Mouse (Mus musculus): ENCODE data around the gene Nucb1. TPM values are rescaled to one million over a fixed set of nuclear protein-coding genes. Genes with fewer than 3 reads are reported as not detected.

Nucb1 gene
- polyA plus RNA-seq, 1 experiment from 2014 or later = 90.5 TPM

- ATAC-seq (ENCODE audit: low FRiP score) = no peak
- no peaks in the 10 kb centered on the region for H3K27me3 ChIP-seq
- peaks cover 14% of the 10 kb centered on the region for H3K4me1 ChIP-seq
- H3K27ac ChIP-seq = no peak overlapping the region
- H3K4me2 ChIP-seq = no peak overlapping the region
- no peak overlapping the region for H3K9ac ChIP-seq
- 91% methylated on average over 6 of the region's 6 CpGs for WGBS
- no peaks in the 10 kb centered on the region for H3K9me3 ChIP-seq
- no peak overlapping the region for H3K4me3 ChIP-seq (replicated peaks)
- H3K36me3 ChIP-seq (replicated peaks) = peaks cover 17% of the 10 kb centered on the region
These were observed 2.6 kb downstream of the Nucb1 start for GRCm38 (mm10) chr7:45507583-45507982.

GRCm38 (mm10) chr7:45498427-45498826, 11.8 kb downstream of the Nucb1 start:
- Histone ChIP-seq H3K4me2 (no peak overlapping the region), H3K4me1 (no peaks in the 10 kb centered on the region), H3K9me3 (no peaks in the 10 kb centered on the region), H3K9ac (no peak overlapping the region), H3K27ac (no peak overlapping the region), H3K4me3 (replicated peaks) (no peak overlapping the region), H3K27me3 (no peaks in the 10 kb centered on the region), H3K36me3 (replicated peaks) (peaks cover 81% of the 10 kb centered on the region)
- ATAC-seq (ENCODE audit: low FRiP score) = no peak
- WGBS = 97% methylated on average over 6 of the region's 6 CpGs

- H3K36me3 ChIP-seq (replicated peaks) = peaks cover 63% of the 10 kb centered on the region
These were observed 15.7 kb downstream of the Nucb1 start for GRCm38 (mm10) chr7:45494548-45494947.

GRCm38 (mm10) chr7:45492951-45493350, 17.3 kb downstream of the Nucb1 start:
- Histone ChIP-seq H3K4me3 (replicated peaks) (no peak overlapping the region), H3K9ac (no peak overlapping the region), H3K27me3 (no peaks in the 10 kb centered on the region), H3K4me1 (peaks cover 23% of the 10 kb centered on the region), H3K36me3 (replicated peaks) (peaks cover 47% of the 10 kb centered on the region), H3K27ac (no peak overlapping the region), H3K4me2 (no peak overlapping the region), H3K9me3 (no peaks in the 10 kb centered on the region)
- WGBS = 94% methylated on average over 5 of the region's 5 CpGs
- ATAC-seq (ENCODE audit: low FRiP score) = no peak

More at GRCm38 (mm10) chr7:45494548-45494947, 15.7 kb downstream of the Nucb1 start:
- Histone ChIP-seq H3K27ac (no peak overlapping the region), H3K4me1 (peaks cover 9% of the 10 kb centered on the region), H3K9me3 (no peaks in the 10 kb centered on the region), H3K4me3 (replicated peaks) (no peak overlapping the region), H3K9ac (no peak overlapping the region), H3K27me3 (no peaks in the 10 kb centered on the region), H3K4me2 (no peak overlapping the region)
- WGBS = 87% methylated on average over 9 of the region's 9 CpGs
- ATAC-seq (ENCODE audit: low FRiP score) = no peak

- Histone ChIP-seq H3K4me1 (peaks cover 25% of the 10 kb centered on the region), H3K4me3 (replicated peaks) (no peak overlapping the region), H3K9ac (no peak overlapping the region), H3K36me3 (replicated peaks) (peaks cover 41% of the 10 kb centered on the region), H3K27me3 (no peaks in the 10 kb centered on the region), H3K9me3 (no peaks in the 10 kb centered on the region), H3K27ac (no peak overlapping the region), H3K4me2 (no peak overlapping the region)
- no peak for ATAC-seq (ENCODE audit: low FRiP score)
- WGBS = 97% methylated on average over 8 of the region's 8 CpGs
These were observed 17.9 kb downstream of the Nucb1 start for GRCm38 (mm10) chr7:45492225-45492844.

GRCm38 (mm10) chr7:45491264-45491663, 18.9 kb downstream of the Nucb1 start:
- H3K4me1 ChIP-seq = peaks cover 25% of the 10 kb centered on the region
- H3K27me3 ChIP-seq = no peaks in the 10 kb centered on the region
- H3K9me3 ChIP-seq = no peaks in the 10 kb centered on the region
- no peak overlapping the region for H3K9ac ChIP-seq
- no peak overlapping the region for H3K27ac ChIP-seq
- 32% methylated on average over 3 of the region's 3 CpGs for WGBS
- H3K4me3 ChIP-seq (replicated peaks) = no peak overlapping the region
- peaks cover 34% of the 10 kb centered on the region for H3K36me3 ChIP-seq (replicated peaks)
- no peak for ATAC-seq (ENCODE audit: low FRiP score)
- H3K4me2 ChIP-seq = no peak overlapping the region

GRCm38 (mm10) chr7:45490822-45491221, 19.4 kb downstream of the Nucb1 start:
- no peaks in the 10 kb centered on the region for H3K27me3 ChIP-seq
- no peaks in the 10 kb centered on the region for H3K9me3 ChIP-seq
- 56% methylated on average over 9 of the region's 9 CpGs for WGBS
- H3K4me3 ChIP-seq (replicated peaks) = no peak overlapping the region
- H3K4me2 ChIP-seq = no peak overlapping the region
- H3K4me1 ChIP-seq = peaks cover 25% of the 10 kb centered on the region
- H3K9ac ChIP-seq = no peak overlapping the region
- H3K36me3 ChIP-seq (replicated peaks) = peaks cover 30% of the 10 kb centered on the region
- no peak for ATAC-seq (ENCODE audit: low FRiP score)
- no peak overlapping the region for H3K27ac ChIP-seq

- H3K9me3 ChIP-seq = no peaks in the 10 kb centered on the region
- H3K4me1 ChIP-seq = peaks cover 25% of the 10 kb centered on the region
- H3K4me2 ChIP-seq = no peak overlapping the region
- 86% methylated on average over 7 of the region's 7 CpGs for WGBS
- peaks cover 18% of the 10 kb centered on the region for H3K36me3 ChIP-seq (replicated peaks)
- ATAC-seq (ENCODE audit: low FRiP score) = no peak
- no peak overlapping the region for H3K4me3 ChIP-seq (replicated peaks)
- H3K9ac ChIP-seq = no peak overlapping the region
- no peak overlapping the region for H3K27ac ChIP-seq
- H3K27me3 ChIP-seq = no peaks in the 10 kb centered on the region
These were observed 20.6 kb downstream of the Nucb1 start for GRCm38 (mm10) chr7:45489578-45489977.

GRCm38 (mm10) chr7:45488293-45489204, 21.7 kb downstream of the Nucb1 start, which contains the start of gene Dhdh:
TSS of gene Dhdh (minus strand) at chr7:45488805.
- Histone ChIP-seq H3K4me2 (peak within 1 kb of the TSS; percentile 72), H3K9me3 (no peaks in the 10 kb centered on the region), H3K27ac (peak within 1 kb of the TSS; percentile 60), H3K36me3 (replicated peaks) (peaks cover 8% of the 10 kb centered on the region), H3K27me3 (no peaks in the 10 kb centered on the region), H3K4me3 (replicated peaks) (peak within 1 kb of the TSS; percentile 43), H3K9ac (peak within 1 kb of the TSS; percentile 58), H3K4me1 (peaks cover 25% of the 10 kb centered on the region)
- WGBS = 8% methylated on average over 38 of the region's 38 CpGs
- peak; percentile 68 for ATAC-seq (ENCODE audit: low FRiP score)

- H3K9ac ChIP-seq = peak overlapping the region; percentile 58
- peak overlapping the region; percentile 60 for H3K27ac ChIP-seq
- peaks cover 25% of the 10 kb centered on the region for H3K4me1 ChIP-seq
- H3K27me3 ChIP-seq = no peaks in the 10 kb centered on the region
- H3K4me3 ChIP-seq (replicated peaks) = peak overlapping the region; percentile 43
- ATAC-seq (ENCODE audit: low FRiP score) = peak; percentile 70
- peak overlapping the region; percentile 72 for H3K4me2 ChIP-seq
- H3K36me3 ChIP-seq (replicated peaks) = peaks cover 1% of the 10 kb centered on the region; the same call in 1 of the 2 replicates
- 15% methylated on average over 11 of the region's 11 CpGs for WGBS
- H3K9me3 ChIP-seq = no peaks in the 10 kb centered on the region
These were observed 22.3 kb downstream of the Nucb1 start for GRCm38 (mm10) chr7:45487861-45488292.

- Histone ChIP-seq H3K4me1 (peaks cover 25% of the 10 kb centered on the region), H3K4me2 (no peak within 1 kb of the TSS)
These were observed 23.3 kb downstream of the Nucb1 start, which contains the start of gene Gm45808 for GRCm38 (mm10) chr7:45486761-45487415. TSS of gene Gm45808 (minus strand) at chr7:45486811.

GRCm38 (mm10) chr7:45486158-45486557, 24.0 kb downstream of the Nucb1 start:
- H3K9me3 ChIP-seq = no peaks in the 10 kb centered on the region
- no peaks in the 10 kb centered on the region for H3K27me3 ChIP-seq
- no peak overlapping the region; the same call in 1 of the 2 replicates for H3K27ac ChIP-seq
- H3K4me3 ChIP-seq (replicated peaks) = no peak overlapping the region
- 88% methylated on average over 7 of the region's 7 CpGs for WGBS
- H3K4me2 ChIP-seq = no peak overlapping the region
- H3K4me1 ChIP-seq = peaks cover 23% of the 10 kb centered on the region
- H3K9ac ChIP-seq = no peak overlapping the region
- H3K36me3 ChIP-seq (replicated peaks) = no peaks in the 10 kb centered on the region
- ATAC-seq (ENCODE audit: low FRiP score) = no peak

More at GRCm38 (mm10) chr7:45486761-45487415, 23.3 kb downstream of the Nucb1 start, which contains the start of gene Gm45808:
- H3K9me3 ChIP-seq = no peaks in the 10 kb centered on the region
- no peak within 1 kb of the TSS; the same call in 1 of the 2 replicates for H3K27ac ChIP-seq
- no peak for ATAC-seq (ENCODE audit: low FRiP score)
- H3K9ac ChIP-seq = no peak within 1 kb of the TSS
- H3K36me3 ChIP-seq (replicated peaks) = no peaks in the 10 kb centered on the region; the same call in 1 of the 2 replicates
- WGBS = 84% methylated on average over 12 of the region's 12 CpGs
- H3K4me3 ChIP-seq (replicated peaks) = no peak within 1 kb of the TSS
- H3K27me3 ChIP-seq = no peaks in the 10 kb centered on the region

All from forebrain, embryonic 12.5 days (tissue).